Mouse (Mus musculus) adrenal gland, postnatal 36 days (tissue): ENCODE data around the gene Dlg1. TPM values are rescaled to one million over a fixed set of nuclear protein-coding genes. Genes with fewer than 3 reads are reported as not detected.

Source experiments
- DNase-seq, 2 experiments: peaks; one replicate each; pipeline ENCODE4 v3.0.0; 2021; ENCODE audit warnings: mixed read lengths in 1 of 2
- total RNA-seq, 2 experiments: library from RNA; stranded (reverse); gene quantifications; 2 replicates each; pipeline ENCODE4 v1.2.3; 2021

Dlg1 gene
- total RNA-seq, 2 experiments from 2014 or later, result 88.5 to 105 TPM

DNA sequence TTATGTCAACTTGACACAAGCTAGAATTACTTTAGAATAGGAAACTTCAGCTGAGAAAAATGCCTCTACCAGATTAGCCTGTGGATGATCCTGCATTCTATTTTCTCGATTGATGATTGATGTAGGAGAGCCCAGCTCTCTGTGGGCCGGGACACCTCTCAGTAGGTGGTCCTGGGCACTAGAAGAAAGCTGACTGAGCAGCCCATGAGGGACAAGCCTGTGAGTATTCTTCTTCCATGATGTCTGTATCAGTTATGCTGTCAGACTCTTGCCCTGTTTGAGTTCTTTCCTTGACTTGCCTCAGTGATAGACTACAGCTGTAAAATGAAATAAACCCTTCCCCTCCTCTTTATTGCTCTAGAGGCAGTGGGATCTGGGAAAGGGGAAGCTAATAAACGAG is 74.5 kb downstream of the Dlg1 start:
- DNase-seq, result no peak

GRCm38 (mm10) chr16:31740271-31740670 is 77.0 kb downstream of the Dlg1 start:
- DNase-seq, result peak; percentile 31 to 55

DNA sequence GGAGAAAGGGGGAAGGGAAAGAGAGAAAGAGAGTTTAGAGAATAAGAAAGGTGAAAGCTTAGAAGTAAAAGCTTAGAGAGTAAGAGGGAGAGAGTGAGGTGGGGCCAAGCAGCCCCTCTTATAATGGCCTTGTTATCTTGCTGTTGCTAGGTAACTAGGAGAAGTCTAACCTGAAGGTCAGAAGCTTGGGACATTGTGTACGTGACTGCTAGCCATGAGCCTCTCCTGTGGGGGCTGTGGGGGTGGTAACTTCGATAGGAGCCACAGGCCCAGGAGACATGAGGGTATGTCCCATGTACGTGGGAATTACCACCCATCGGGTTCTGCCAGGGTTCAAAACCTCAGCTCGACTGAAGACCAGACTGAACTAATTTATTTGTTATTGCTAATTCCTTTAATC is 77.5 kb downstream of the Dlg1 start:
- no peak for DNase-seq

- DNase-seq, result peak in 1 of 2 experiments; percentile 7
Measured at GRCm38 (mm10) chr16:31750526-31750925, 87.3 kb downstream of the Dlg1 start.

GRCm38 (mm10) chr16:31754172-31755025 is 91.2 kb downstream of the Dlg1 start:
- DNase-seq, result no peak

DNA sequence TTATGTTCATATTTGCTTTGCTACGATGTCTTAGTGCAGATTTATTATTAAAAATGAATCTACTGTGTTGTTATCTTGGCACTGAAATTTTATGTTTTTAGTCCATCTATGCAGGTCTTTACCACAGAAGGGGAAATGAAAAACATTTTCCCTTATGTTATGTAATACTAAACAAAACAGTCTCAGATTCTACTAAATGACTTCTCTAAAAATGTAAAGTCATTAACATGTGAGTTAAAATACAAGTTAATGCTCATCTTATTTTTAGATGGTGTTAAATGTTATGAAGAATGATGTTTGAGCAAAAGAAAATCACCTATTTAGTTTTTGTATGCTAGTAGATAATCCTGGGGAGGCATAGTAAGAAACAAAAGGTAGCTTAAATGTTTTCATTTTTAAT is 91.8 kb downstream of the Dlg1 start:
- DNase-seq, result no peak

DNA sequence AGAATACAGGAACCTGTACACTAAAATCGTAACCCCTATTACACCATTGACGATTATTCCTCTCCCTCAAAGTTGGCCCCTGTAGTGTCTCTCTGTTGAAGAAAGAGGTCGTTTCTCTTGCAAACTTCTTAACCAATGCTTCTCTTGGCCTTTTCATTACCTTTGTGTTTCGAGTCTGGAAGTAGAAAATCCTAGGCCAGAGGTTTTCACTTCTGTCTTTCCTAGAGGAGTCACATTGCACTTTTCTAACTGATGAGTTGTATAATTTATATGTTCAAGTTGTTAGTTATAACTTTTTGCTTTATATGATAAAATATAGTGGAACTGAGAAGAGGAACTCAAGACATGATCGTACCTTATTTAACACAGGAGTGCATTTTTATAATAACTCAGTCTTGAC is 93.2 kb downstream of the Dlg1 start:
- no peak for DNase-seq

DNA sequence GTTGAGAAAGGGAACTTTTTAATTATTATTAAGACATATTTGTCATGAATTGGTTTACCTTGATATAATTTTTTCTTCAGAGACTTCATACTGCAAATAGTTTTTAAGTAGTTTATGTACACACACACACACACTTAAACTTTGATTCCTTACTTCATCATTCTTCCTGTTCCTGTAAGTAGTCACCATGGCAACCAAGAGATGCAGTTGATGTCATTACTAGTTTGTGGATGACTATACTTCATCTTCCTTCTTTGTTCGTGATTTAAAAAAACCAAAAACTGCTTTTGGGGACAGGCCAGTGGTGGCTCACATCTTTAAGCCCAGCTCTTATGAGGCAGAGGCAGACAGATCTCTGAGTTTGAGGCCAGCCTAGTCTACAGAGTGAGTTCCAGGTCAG is 94.4 kb downstream of the Dlg1 start:
- no peak for DNase-seq

- no peak for DNase-seq
Measured at GRCm38 (mm10) chr16:31759416-31759815, 96.2 kb downstream of the Dlg1 start.

DNA sequence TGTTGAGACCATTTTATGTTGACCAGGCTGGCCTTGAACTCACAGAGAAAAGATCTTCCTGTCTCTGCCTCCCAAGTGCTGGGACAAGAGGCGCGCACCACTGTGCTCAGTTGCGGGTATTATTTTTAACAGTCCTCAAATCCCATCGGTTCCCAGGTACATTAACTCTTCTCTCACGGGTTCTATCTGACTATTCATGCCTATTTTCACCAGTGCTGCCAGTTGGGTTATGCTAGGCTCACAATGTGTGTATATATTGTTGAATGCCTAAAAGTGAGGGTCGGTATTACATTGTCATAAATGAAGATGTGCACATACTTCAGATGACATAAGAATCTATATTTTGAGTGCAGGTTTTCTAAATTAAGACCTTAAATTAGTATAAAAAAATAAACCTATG is 103.1 kb downstream of the Dlg1 start:
- no peak for DNase-seq

DNA sequence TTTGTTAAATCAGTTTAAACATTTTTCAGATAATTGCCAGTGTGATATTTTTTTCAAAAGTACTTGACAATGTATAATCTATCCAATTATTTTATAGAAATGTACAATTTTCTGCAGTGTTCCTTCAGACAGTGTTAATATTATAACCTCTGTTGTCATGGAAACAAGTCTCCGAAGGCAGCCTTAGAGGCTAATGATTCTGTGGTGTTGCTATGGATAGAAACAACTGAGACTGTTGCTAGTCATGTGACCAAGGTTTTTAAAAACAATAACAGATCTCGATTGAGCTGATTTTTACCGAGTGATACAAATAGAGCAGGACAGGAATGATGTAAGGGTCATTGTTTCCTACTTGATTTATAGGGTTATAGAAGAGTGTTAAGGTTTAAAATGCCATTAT is 103.5 kb downstream of the Dlg1 start:
- DNase-seq, result no peak

DNA sequence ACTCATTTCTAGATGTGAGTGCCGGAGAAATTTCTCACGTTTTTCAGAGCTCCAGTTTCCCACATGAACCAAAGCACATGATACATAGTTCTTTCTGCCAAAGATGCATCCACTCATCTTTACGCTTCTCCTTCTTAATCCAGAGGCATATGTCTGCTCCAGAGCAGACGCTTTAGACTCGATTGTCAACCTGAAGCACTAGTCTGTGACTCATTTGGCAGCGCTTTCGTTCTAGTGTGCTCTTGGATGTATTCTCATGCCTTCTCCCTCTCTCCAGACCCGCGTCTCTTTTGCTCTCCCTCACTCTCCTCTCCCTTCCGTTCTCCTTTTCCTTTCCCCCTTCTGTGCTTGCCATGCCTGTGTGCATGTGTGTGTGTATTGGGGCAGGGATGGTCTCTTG is 112.7 kb downstream of the Dlg1 start:
- no peak for DNase-seq

DNA sequence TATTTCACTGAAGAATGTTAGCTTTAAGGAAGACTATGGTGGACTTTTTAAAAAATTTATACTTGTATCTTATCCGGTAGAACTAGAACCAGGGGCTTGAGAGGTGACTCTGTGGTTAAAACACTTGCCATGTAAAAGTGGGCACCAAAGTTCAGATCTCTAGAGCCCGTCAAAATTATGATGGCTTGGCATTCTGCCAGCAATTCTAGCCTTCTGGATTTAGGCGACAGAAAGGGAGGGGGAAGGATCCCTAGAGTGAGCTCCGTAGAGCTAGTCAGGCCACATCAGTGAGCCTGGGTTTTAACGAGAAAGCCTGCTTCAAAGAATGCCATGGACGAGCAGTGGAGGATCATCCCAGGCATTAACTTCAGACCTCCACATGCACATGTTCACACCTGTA is 117.8 kb downstream of the Dlg1 start:
- no peak for DNase-seq

DNA sequence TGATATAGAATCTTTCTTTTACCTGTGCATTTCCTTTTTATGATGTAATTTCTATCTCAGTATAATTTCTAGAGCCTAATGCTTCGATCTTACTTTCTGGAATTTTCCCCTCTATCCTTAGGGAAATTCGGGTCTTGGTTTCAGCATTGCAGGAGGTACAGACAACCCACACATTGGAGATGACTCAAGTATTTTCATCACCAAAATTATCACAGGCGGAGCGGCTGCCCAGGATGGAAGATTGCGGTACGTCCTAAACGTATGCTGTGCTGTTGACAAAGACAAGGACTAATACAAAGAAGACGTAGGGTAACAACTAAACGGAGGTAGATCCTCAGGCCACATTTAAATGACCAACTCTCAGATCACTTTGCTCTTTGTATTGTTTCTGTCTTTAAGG is 126.8 kb downstream of the Dlg1 start:
- DNase-seq, result no peak

DNA sequence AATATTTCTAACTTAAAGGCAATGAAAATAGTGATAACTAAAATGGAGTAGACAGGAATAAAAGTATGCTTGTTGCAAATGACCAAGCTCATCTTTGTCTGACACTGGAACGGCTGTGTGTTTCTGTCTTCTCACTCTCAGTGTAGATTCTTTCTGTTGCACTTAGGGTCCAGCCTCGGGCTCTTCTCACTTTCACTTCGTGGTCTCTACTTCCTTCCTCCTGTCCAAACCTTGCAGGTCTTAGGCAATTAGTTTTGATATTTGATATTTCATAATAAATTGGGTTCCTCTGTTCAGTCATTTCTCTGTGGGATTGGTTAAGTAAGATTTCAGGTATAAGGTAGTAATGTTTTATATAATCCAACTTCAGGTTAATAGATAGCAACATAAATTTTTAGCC is 140.4 kb downstream of the Dlg1 start:
- no peak for DNase-seq

DNA sequence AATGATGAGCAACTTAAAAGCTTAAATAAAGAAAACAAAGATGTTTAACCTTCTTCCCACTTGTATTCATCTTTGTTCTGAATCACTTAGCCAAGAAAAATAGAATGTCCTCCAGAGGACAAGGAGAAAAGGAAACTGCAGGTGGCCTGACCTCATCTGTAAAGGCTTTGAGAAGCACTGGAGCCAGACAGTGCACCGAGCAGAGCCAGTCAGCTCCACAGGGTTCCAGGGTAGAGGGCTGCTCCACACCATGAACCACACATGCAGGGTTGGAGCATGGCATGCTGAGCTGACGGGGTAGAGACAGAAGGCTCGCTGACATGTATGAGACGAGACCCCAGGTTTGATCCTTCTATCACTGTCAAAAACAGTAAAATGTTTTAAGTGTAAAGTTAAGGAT is 162.8 kb downstream of the Dlg1 start:
- no peak for DNase-seq

- DNase-seq, result no peak
Measured at GRCm38 (mm10) chr16:31830726-31831125, 167.5 kb downstream of the Dlg1 start.

DNA sequence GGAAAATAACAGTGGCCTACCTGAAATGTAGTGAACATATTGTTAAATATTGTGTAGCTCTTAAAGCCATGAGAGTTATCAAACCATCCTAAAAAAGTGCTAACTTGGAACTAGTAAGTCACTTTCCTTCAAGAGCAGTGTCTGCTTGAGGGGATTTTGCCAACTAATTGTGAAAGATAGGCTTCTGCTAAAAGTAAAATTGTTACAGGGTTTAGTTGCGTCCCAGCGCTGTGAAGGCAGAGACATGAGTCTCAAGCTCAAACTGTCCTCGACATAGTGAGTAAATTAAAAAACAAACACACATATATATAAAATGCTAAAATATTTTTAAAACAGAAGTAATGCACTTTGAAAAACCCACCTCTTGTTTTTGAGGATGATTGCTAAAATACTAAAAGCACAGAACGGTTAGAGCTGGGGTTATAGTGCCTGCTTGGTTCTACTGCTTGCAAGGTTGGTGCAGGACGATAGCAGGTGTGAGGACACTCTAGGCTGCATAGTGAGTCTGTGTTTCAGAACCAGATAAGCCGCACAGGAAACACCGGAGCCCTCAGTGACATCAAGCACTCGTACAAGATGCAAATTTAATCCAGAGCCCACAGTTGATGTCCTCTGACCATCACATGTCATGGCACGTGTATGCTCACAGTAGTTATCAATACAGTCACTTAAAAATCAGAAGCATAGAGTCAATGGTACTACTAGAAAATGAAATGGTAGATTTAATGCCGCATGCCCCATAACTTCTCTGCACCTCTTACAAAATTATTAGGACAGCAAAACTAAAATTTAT is 169.6 kb downstream of the Dlg1 start:
- DNase-seq, result no peak

DNA sequence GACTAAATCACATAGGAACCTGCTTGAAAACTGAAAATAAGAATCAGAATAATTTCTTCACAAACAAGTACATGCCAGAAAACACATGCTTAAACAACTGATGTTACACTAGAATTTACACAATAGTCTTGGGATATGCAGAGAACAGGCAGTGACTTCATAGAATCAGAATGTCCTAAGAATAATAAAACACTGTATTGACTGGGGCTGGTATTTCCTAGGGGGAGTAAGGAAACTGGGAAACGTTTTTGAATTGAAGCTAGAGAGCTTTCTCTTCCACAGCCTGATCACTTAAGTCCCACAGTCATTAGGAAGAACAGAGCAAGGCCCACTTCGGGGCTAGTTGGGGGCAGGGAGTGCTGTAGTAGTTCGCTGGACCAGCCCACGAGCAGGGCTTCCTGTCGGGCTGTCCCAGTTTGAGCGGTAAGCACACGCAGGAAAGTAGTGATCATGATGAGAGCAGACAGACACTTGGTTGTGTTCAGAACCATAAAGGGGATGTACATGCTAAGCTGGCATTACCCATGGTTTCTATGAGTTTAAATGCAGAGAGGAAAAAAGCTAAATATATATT is 170.9 kb downstream of the Dlg1 start:
- peak in 1 of 2 experiments; percentile 3 for DNase-seq

DNA sequence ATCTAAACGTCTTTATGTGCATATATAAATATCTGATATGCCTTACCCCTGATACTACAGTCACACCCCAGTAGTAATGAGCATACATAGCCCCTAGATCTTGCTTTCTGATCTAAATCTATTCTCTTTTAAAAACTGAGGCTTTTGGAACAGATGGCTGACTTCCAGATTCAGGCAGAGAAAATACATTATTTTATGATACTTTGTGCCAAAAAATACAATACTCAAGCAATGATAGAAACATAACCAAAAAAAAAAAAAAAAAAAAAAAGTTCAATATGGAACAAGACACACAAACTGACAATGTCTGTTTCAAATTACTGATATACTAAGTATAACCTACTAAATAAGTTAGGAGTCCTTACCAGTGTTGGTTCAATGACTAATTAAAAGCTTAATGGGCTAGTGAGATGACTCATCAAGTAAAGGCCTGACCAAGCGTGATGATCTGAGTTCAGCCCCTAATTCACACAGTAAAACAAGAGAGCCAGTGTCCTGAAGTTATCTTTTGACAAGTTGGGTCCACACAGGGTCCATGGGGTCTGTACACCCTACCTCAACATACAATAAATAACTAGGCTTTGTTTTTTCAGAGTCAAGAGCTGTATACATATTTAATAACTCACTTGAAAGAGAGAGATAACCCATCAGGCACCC is 171.5 kb downstream of the Dlg1 start:
- no peak for DNase-seq

GRCm38 (mm10) chr16:31837362-31837761 is 174.1 kb downstream of the Dlg1 start:
- no peak for DNase-seq

- no peak for DNase-seq
Measured at GRCm38 (mm10) chr16:31844246-31844645, 181.0 kb downstream of the Dlg1 start.

GRCm38 (mm10) chr16:31846763-31847162 is 183.5 kb downstream of the Dlg1 start:
- DNase-seq, result no peak
